Comparison of ENCODE assay signal across 8 mouse cellular contexts in genomic region chr2:136050793-136051615, GRCm38 (mm10). TPM values are rescaled to one million over a fixed set of nuclear protein-coding genes. Genes with fewer than 3 reads are reported as not detected.
DNase-seq lines count a peak whose midpoint lies in the region; ATAC-seq and TF ChIP-seq lines count a peak whose summit lies in the region.
"Had no signal": no experiment of that assay in that cellular context is flagged by ENCODE, and none has a peak within 500 bp of the region (broad histone marks: within the 10 kb centered on the region; RNA-seq: fewer than 3 reads in every experiment).

No protein-coding gene starts in this region.

- H3K27ac ChIP-seq in lung, embryonic 14.5 days (ENCODE audit: low read depth) = no peak overlapping the region
- peak overlapping the region; percentile 77 for H3K27ac ChIP-seq in hindbrain, embryonic 15.5 days (replicated peaks)
- H3K27ac ChIP-seq: liver, embryonic 14.5 days had no signal

- H3K9ac ChIP-seq in lung, embryonic 14.5 days = no peak overlapping the region
- H3K9ac ChIP-seq in hindbrain, embryonic 15.5 days = peak overlapping the region; percentile 46
- H3K9ac ChIP-seq: liver, embryonic 14.5 days had no signal

- DNase-seq in lung, embryonic 14.5 days = peak; percentile 13
- no peak for DNase-seq in lung, postnatal 10 days
- peak; percentile 42 for DNase-seq in embryo, embryonic 10.5 days (ENCODE audit: low spot score)
- DNase-seq in neural tube, embryonic 10.5 days (ENCODE audit: extremely low spot score, low spot score) = peak; percentile 42
- DNase-seq in spleen, postnatal 36 days (ENCODE audit: low spot score in 2 of 2) = no peak
- DNase-seq in heart, postnatal 10 days = no peak

- ATAC-seq in lung, embryonic 14.5 days (ENCODE audit: insufficient read depth) = no peak
- peak; percentile 84 for ATAC-seq in hindbrain, embryonic 15.5 days (ENCODE audit: low FRiP score, low read depth)

- peak overlapping the region; percentile 48 for H3K4me2 ChIP-seq in lung, embryonic 14.5 days
- H3K4me2 ChIP-seq in hindbrain, embryonic 15.5 days = peak overlapping the region; percentile 53

- TF ChIP-seq CTCF in lung, embryonic 14.5 days (IDR thresholded peaks at IDR 0.05; ENCODE audit: low read depth) = no peak

- no peaks in the 10 kb centered on the region for H3K4me1 ChIP-seq in lung, embryonic 14.5 days (ENCODE audit: insufficient read depth)
- H3K4me1 ChIP-seq in hindbrain, embryonic 15.5 days (replicated peaks) = peaks cover 15% of the 10 kb centered on the region

- peaks cover 20% of the 10 kb centered on the region; the same call in 1 of the 2 replicates for H3K27me3 ChIP-seq in lung, embryonic 14.5 days (ENCODE audit: insufficient read depth, low read length)
- no peaks in the 10 kb centered on the region for H3K27me3 ChIP-seq in hindbrain, embryonic 15.5 days

- H3K36me3 ChIP-seq in lung, embryonic 14.5 days (ENCODE audit: insufficient read depth) = no peaks in the 10 kb centered on the region
- no peaks in the 10 kb centered on the region for H3K36me3 ChIP-seq in hindbrain, embryonic 15.5 days

- intact Hi-C loops in heart, postnatal 10 days (cut with DNase I) = no loop called here

- 19% methylated on average over 27 of the region's 27 CpGs for WGBS in lung, embryonic 14.5 days
- WGBS in hindbrain, embryonic 15.5 days = 17% methylated on average over 27 of the region's 27 CpGs

- no peaks in the 10 kb centered on the region for H3K9me3 ChIP-seq in lung, embryonic 14.5 days (ENCODE audit: low read depth, low read length)
- H3K9me3 ChIP-seq in hindbrain, embryonic 15.5 days = no peaks in the 10 kb centered on the region

- H3K4me3 ChIP-seq in lung, embryonic 14.5 days (ENCODE audit: low read depth, low read length) = peak overlapping the region; percentile 20; the same call in 1 of the 2 replicates
- H3K4me3 ChIP-seq in hindbrain, embryonic 15.5 days = peak overlapping the region; percentile 30

RNA-seq across cellular contexts. Expression of gene Lamp5, which starts 1.0 kb away (rescaled TPM):
- polyA plus RNA-seq in lung, embryonic 14.5 days (2014; fragmentation: Nextera tagmentation; extraction: Ambion mirVana) = 0.28 TPM in 1 of 2 replicates, not detected in the other
- 168 and 193 TPM in 2 replicates for polyA plus RNA-seq in hindbrain, embryonic 15.5 days (2015; fragmentation: Nextera tagmentation; extraction: Ambion mirVana)
- total RNA-seq in heart, postnatal 10 days (2021) = not detected

Comparison
In these comparisons a context has a peak if more than half of its experiments do, and no peak if none do; other contexts are left out.
1. DNase-seq: peak in lung, embryonic 14.5 days (single experiment), embryo, embryonic 10.5 days (single experiment) and neural tube, embryonic 10.5 days (single experiment); none in lung, postnatal 10 days (single experiment), spleen, postnatal 36 days (0 of 2) and heart, postnatal 10 days (0 of 2).
2. RNA of gene Lamp5, which starts 1.0 kb away (polyA plus RNA-seq): 168 to 193 TPM in hindbrain, embryonic 15.5 days; 0.28 TPM in lung, embryonic 14.5 days; every median in the first group is over 100 times any median in the second.